Mouse (Mus musculus) heart, embryonic 16.5 days (tissue): Measurements from ENCODE around the gene Anapc1. TPM values are rescaled to one million over a fixed set of nuclear protein-coding genes. Genes with fewer than 3 reads are reported as not detected.

Experiments
- ATAC-seq: fragments of 200-750 bp; cut with Nextera tagmentation; replicated peaks from 2 replicates; pipeline ENCODE4 v1.8.0; 2017; ENCODE audit warnings: moderate number of reproducible peaks; ENCODE audit not compliant: insufficient read depth, low FRiP score; ENCODE audit errors: extremely low read depth
- H3K27ac ChIP-seq: fragments of 300-500 bp; sonication (generic); 2 replicates; pipeline ENCODE4 v1.5.1; 2014; ENCODE audit warnings: mild to moderate bottlenecking, low read length, control low read depth, moderate library complexity
- H3K27me3 ChIP-seq: fragments of 300-500 bp; sonication (generic); 2 replicates; pipeline ENCODE4 v1.6.1; 2014; ENCODE audit warnings: low read length, mixed read lengths; ENCODE audit not compliant: control insufficient read depth, insufficient read depth
- H3K36me3 ChIP-seq: fragments of 300-500 bp; sonication (generic); 2 replicates; pipeline ENCODE4 v1.6.1; 2014; ENCODE audit not compliant: control insufficient read depth, insufficient read depth
- H3K4me1 ChIP-seq: fragments of 300-500 bp; sonication (generic); 2 replicates; pipeline ENCODE4 v1.6.1; 2014; ENCODE audit warnings: low read length, mixed read lengths; ENCODE audit not compliant: control insufficient read depth, insufficient read depth
- H3K4me2 ChIP-seq: fragments of 300-500 bp; sonication (generic); 2 replicates; pipeline ENCODE4 v1.6.1; 2014; ENCODE audit warnings: low read depth, mild to moderate bottlenecking, control low read depth, low read length
- H3K4me3 ChIP-seq: fragments of 300-500 bp; sonication (generic); 2 replicates; pipeline ENCODE4 v1.5.1; 2014; ENCODE audit warnings: mild to moderate bottlenecking, control low read depth, low read length
- H3K9ac ChIP-seq: fragments of 300-500 bp; sonication (generic); 2 replicates; pipeline ENCODE4 v1.6.1; 2014; ENCODE audit warnings: low read length, control low read depth
- H3K9me3 ChIP-seq: fragments of 300-500 bp; sonication (generic); replicated peaks from 2 replicates; pipeline ENCODE4 v1.6.1; 2016; ENCODE audit warnings: low read length; ENCODE audit not compliant: control insufficient read depth
- WGBS: fragments of 180-500 bp; shearing (Covaris S2); extraction: QIAGEN DNeasy Blood & Tissue Kit; methylation state at CpG from one replicate; pipeline ENCODE4 v1.1.7; 2014; 5-methylcytosine and 5-hydroxymethylcytosine counted together
- polyA plus RNA-seq: library from polyadenylated mRNA; unstranded; fragments of >200 nt; fragmentation: Nextera tagmentation; extraction: Ambion mirVana; gene quantifications from 2 replicates; pipeline ENCODE4 v1.2.1, GENCODE M21; 2015

Gene Anapc1
- polyA plus RNA-seq: 32.8 and 38.2 TPM in 2 replicates

DNA sequence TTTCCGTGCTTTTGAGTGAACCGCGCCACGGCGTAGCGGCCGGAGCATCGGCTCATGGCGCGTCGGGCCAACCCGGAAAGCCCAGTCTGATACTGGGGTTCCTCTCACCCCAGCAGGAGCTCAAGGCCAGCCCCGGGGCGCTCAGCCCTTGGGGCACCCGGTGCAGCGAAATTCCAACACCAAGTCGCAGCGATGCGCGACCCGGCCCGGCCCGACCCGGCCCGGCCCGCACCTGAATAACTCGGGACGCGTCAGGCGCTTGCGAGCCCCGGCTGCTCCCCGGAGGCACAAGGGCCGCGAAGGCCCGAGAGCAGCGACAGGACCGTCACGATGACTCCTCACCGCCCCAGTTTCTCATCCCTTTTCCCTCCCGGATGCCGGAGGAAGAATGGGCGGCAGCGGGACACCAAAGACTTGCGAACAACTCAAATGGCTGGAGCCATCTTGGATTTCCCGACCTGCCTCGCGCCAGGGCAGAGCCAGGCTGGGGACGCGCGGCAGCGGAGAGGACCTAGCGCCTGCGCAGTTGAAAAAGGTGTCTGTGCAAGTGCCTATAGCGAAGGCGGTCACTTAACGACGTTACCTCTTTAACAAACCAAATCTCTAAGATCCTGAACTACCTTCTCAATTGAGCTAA, at the start of gene Anapc1:
Anapc1 (minus strand) TSS at position 471 of the 637 bp plus-strand sequence.
- H3K27ac ChIP-seq: peak within 1 kb of the TSS; percentile 85
- H3K27me3 ChIP-seq: no peaks in the 10 kb centered on the region
- H3K4me2 ChIP-seq: peak within 1 kb of the TSS; percentile 69
- under 1% methylated on average over 58 of the region's 58 CpGs for WGBS
- H3K9me3 ChIP-seq: no peaks in the 10 kb centered on the region
- peak within 1 kb of the TSS; percentile 95 for H3K4me3 ChIP-seq
- peak within 1 kb of the TSS; percentile 100 for H3K9ac ChIP-seq
- peaks cover 17% of the 10 kb centered on the region for H3K36me3 ChIP-seq
- peaks cover 11% of the 10 kb centered on the region for H3K4me1 ChIP-seq
- ATAC-seq: peak; percentile 97

DNA sequence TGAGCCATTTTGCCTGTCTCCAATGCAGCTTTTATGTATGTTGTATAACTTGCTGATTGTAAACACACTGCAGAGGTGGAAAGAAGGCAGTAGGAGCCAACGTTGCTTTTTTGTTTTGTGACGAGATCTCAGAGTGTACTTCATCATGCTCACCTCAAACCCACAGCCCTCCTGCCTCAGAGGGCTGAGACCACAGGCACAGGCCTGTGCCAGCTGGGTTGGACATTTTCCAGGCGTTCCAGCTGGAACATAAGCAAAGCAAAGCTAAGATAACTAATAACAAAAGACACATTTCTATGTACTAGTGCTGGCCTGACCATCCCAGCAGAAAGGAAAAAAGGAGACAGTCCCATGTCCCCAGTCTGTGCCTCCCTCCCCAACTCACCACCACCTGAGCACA, 47.9 kb upstream of the Anapc1 start:
- H3K4me3 ChIP-seq: no peak overlapping the region
- H3K9ac ChIP-seq: no peak overlapping the region
- peaks cover 10% of the 10 kb centered on the region for H3K4me1 ChIP-seq
- 34% methylated on average over 3 of the region's 3 CpGs for WGBS
- H3K27me3 ChIP-seq: no peaks in the 10 kb centered on the region
- H3K9me3 ChIP-seq: no peaks in the 10 kb centered on the region
- no peaks in the 10 kb centered on the region for H3K36me3 ChIP-seq
- peak overlapping the region; percentile 28; the same call in 1 of the 2 replicates for H3K27ac ChIP-seq
- no peak; the same call in 1 of the 2 replicates for ATAC-seq
- H3K4me2 ChIP-seq: no peak overlapping the region

DNA sequence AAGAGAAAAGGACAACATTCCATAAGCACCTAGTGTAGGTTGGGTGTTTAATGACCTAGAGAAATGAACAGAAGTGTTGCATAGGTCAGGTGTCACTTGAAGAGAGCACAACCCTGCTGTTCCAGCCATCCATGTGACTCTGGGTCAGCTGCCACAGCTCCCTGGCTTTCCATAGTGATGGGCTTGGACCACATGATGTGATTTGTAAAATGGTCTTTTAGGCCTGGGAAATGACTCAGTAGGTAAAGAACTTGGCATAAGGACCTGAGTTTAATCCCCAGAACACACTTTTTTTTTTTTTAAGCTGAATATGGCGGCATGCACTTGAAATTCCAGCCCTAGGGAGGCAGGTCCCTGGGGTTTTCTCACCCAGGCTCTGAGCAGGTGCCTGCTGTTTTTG, 44.8 kb upstream of the Anapc1 start:
- Histone ChIP-seq H3K4me2 (no peak overlapping the region), H3K27ac (no peak overlapping the region), H3K4me1 (peaks cover 16% of the 10 kb centered on the region), H3K4me3 (no peak overlapping the region), H3K36me3 (peaks cover 3% of the 10 kb centered on the region; the same call in 1 of the 2 replicates), H3K27me3 (no peaks in the 10 kb centered on the region), H3K9ac (no peak overlapping the region), H3K9me3 (no peaks in the 10 kb centered on the region)
- ATAC-seq: no peak
- 57% methylated on average over 1 of the region's 1 CpGs for WGBS

DNA sequence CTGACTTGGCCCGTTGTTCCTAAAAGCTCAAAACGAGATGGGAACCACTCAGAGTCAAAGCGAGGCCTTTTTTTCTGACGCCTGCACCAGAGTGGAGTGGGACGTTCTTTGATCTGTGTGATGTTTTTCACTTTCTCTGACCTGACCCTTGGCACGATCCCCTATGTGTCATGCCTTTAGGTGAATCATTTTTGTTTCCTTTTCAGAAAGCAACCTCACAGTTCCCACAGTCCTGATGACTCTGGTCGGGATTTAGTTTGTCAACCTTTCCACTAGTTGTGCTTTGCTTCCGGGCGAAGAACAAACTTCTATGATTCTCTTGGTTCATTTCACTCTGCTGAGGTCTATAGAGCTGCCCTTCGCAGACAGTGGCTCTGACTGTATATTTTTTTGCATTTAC, 44.3 kb upstream of the Anapc1 start:
- Histone ChIP-seq H3K27me3 (no peaks in the 10 kb centered on the region), H3K36me3 (peaks cover 3% of the 10 kb centered on the region; the same call in 1 of the 2 replicates), H3K4me1 (peaks cover 16% of the 10 kb centered on the region), H3K4me3 (no peak overlapping the region), H3K9me3 (no peaks in the 10 kb centered on the region), H3K9ac (no peak overlapping the region), H3K27ac (no peak overlapping the region), H3K4me2 (no peak overlapping the region)
- WGBS: 80% methylated on average over 10 of the region's 10 CpGs
- ATAC-seq: no peak

DNA sequence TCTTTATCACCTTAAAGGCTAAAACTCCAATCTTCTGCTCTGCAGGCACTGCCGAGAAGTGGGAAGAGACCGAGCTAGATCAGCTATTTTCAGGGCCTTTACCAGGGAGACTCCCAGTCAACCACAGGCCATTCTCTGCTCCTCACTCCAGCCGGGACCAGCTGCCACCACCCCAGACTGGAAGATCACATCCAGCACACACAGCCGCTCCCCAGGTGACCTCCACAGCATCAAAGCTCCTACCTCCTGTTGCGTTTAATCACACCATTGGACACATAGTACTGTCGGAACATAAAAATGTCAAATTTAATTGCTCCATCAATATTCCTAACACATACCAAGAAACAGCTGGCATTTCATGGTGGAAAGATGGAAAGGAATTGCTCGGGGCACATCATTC, 42.0 kb upstream of the Anapc1 start:
- no peaks in the 10 kb centered on the region for H3K9me3 ChIP-seq
- H3K9ac ChIP-seq: no peak overlapping the region
- 84% methylated on average over 7 of the region's 7 CpGs for WGBS
- H3K4me1 ChIP-seq: peaks cover 6% of the 10 kb centered on the region; the same call in 1 of the 2 replicates
- H3K27me3 ChIP-seq: no peaks in the 10 kb centered on the region
- peaks cover 3% of the 10 kb centered on the region; the same call in 1 of the 2 replicates for H3K36me3 ChIP-seq
- H3K4me3 ChIP-seq: no peak overlapping the region
- no peak overlapping the region for H3K27ac ChIP-seq
- no peak for ATAC-seq
- no peak overlapping the region for H3K4me2 ChIP-seq

DNA sequence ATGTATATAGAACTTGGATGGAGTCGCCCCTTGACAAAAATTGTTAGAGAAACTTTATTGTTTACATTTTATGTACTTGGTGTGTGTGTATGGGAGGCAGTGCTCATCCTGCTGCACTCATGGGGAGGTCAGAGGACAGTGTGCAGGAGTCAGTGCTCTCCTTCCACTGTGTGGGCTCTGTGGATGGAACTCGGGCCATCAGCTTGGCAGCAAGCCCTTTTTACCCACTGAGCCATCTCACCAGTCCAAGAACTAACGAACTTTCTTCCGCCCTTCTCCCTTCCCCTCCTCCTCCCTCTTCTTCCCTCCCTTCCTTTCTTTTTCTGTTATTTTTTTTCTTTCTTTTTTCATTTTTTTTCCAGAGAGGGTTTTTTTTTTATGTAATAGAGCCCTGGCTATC, 40.9 kb upstream of the Anapc1 start:
- Histone ChIP-seq H3K27ac (peak overlapping the region; percentile 68), H3K9me3 (no peaks in the 10 kb centered on the region), H3K4me3 (no peak overlapping the region), H3K4me1 (peaks cover 6% of the 10 kb centered on the region; the same call in 1 of the 2 replicates), H3K9ac (no peak overlapping the region), H3K36me3 (peaks cover 3% of the 10 kb centered on the region; the same call in 1 of the 2 replicates), H3K27me3 (no peaks in the 10 kb centered on the region), H3K4me2 (peak overlapping the region; percentile 43; the same call in 1 of the 2 replicates)
- no peak for ATAC-seq
- 48% methylated on average over 4 of the region's 4 CpGs for WGBS

DNA sequence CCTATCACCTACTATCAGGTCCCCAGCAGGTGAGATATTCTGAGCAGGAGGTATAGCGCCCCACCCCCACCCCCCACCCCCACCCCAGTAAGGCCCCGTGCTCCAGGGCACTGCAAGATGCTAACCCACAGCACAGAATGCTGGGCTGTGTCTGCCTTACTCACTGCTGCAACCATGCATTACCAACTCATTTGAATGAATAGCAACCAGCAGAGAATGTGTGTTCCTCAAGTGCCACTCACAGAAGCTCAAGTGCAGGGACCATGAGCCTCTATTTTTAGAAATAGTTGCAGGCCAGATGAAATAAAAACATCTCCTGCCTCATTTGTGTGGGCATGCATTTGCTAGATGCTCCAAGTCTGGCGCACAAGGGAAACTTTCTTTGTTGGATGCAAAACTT, 40.4 kb upstream of the Anapc1 start:
- WGBS: 42% methylated on average over 3 of the region's 3 CpGs
- H3K36me3 ChIP-seq: peaks cover 3% of the 10 kb centered on the region; the same call in 1 of the 2 replicates
- no peak overlapping the region for H3K4me3 ChIP-seq
- H3K9me3 ChIP-seq: no peaks in the 10 kb centered on the region
- peak overlapping the region; percentile 43; the same call in 1 of the 2 replicates for H3K4me2 ChIP-seq
- no peak overlapping the region for H3K9ac ChIP-seq
- H3K4me1 ChIP-seq: peaks cover 6% of the 10 kb centered on the region; the same call in 1 of the 2 replicates
- H3K27me3 ChIP-seq: no peaks in the 10 kb centered on the region
- peak; percentile 88 for ATAC-seq
- peak overlapping the region; percentile 68 for H3K27ac ChIP-seq

DNA sequence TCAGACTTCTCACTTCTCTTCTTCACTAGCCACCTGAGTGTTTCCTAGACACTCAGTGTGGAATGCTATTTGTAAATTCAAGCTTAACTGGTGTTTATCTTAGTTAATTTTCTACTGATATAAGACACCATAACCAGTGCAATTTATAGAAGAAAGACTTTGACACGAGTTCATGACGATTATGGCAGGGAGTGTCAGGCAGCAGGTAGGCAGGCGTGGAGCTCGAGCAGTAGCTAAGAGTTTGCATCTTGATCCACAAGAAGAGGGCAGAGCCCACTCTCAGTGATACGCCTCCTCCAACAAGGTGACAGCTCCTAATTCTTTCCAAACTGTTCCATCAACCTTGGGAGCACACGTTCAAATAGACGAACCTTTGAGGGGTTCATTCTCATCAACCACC, 39.4 kb upstream of the Anapc1 start:
- Histone ChIP-seq H3K9ac (no peak overlapping the region), H3K36me3 (peaks cover 3% of the 10 kb centered on the region; the same call in 1 of the 2 replicates), H3K9me3 (no peaks in the 10 kb centered on the region), H3K4me1 (peaks cover 6% of the 10 kb centered on the region; the same call in 1 of the 2 replicates), H3K27ac (no peak overlapping the region), H3K4me3 (no peak overlapping the region), H3K4me2 (no peak overlapping the region), H3K27me3 (no peaks in the 10 kb centered on the region)
- no peak for ATAC-seq
- 80% methylated on average over 7 of the region's 7 CpGs for WGBS

DNA sequence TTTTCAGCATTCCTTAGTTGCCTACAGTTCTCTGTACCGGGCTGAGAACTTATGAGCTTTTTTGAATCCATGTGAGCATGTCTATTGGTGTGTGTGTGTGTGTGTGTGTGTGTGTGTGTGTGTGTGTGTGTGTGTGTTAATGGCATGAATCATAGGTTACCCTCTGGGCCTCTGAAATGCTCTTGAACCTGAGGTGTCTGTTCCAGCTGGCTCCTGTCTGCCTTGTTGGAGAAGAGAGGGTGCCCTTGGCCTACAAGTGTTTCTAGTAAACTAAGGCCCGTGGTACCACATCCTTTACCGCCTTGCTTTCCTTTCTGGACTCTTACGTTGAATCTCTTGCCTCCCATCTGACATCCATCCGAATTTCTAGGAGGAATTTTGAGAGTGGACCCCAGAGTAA, 38.9 kb upstream of the Anapc1 start:
- peaks cover 6% of the 10 kb centered on the region; the same call in 1 of the 2 replicates for H3K4me1 ChIP-seq
- 76% methylated on average over 5 of the region's 5 CpGs for WGBS
- no peaks in the 10 kb centered on the region for H3K27me3 ChIP-seq
- H3K36me3 ChIP-seq: peaks cover 3% of the 10 kb centered on the region; the same call in 1 of the 2 replicates
- H3K9me3 ChIP-seq: no peaks in the 10 kb centered on the region
- H3K4me3 ChIP-seq: no peak overlapping the region
- H3K27ac ChIP-seq: no peak overlapping the region
- H3K9ac ChIP-seq: no peak overlapping the region
- ATAC-seq: no peak
- no peak overlapping the region for H3K4me2 ChIP-seq
